Mouse (Mus musculus) hindbrain, embryonic 11.5 days (tissue): Measurements from ENCODE around the gene Mup17. TPM values are rescaled to one million over a fixed set of nuclear protein-coding genes. Genes with fewer than 3 reads are reported as not detected.
"Not testable (repeated sequence)": the region's sequence is repeated elsewhere in the genome, so short reads cannot be mapped to it uniquely, and the experiment has no call there.

ENCODE experiments used
- ATAC-seq: fragments of 200-750 bp; cut with Nextera tagmentation; 2 replicates; pipeline ENCODE4 v1.8.0; 2017; ENCODE audit warnings: mild to moderate bottlenecking, moderate TSS enrichment, moderate library complexity; ENCODE audit not compliant: low FRiP score
- DNase-seq: peaks from one replicate; pipeline ENCODE4 v3.0.0-alpha.2; 2015; ENCODE audit warnings: low spot score
- H3K27ac ChIP-seq: fragments of 300-500 bp; sonication (generic); 2 replicates; pipeline ENCODE4 v1.5.1; 2014; ENCODE audit warnings: mild to moderate bottlenecking, low read depth, low read length
- H3K27me3 ChIP-seq: fragments of 300-500 bp; sonication (generic); 2 replicates; pipeline ENCODE4 v1.6.1; 2014; ENCODE audit warnings: mild to moderate bottlenecking, low read length, moderate library complexity, mixed read lengths; ENCODE audit not compliant: control insufficient read depth, insufficient read depth
- H3K36me3 ChIP-seq: fragments of 300-500 bp; sonication (generic); 2 replicates; pipeline ENCODE4 v1.6.1; 2014; ENCODE audit warnings: mild to moderate bottlenecking, low read length, moderate library complexity, mixed read lengths; ENCODE audit not compliant: control insufficient read depth, insufficient read depth
- H3K4me1 ChIP-seq: fragments of 300-500 bp; sonication (generic); replicated peaks from 2 replicates; pipeline ENCODE4 v1.6.1; 2014; ENCODE audit warnings: low read length, mixed read lengths; ENCODE audit not compliant: control insufficient read depth, insufficient read depth
- H3K4me2 ChIP-seq: fragments of 300-500 bp; sonication (generic); replicated peaks from 2 replicates; pipeline ENCODE4 v1.6.1; 2014; ENCODE audit warnings: mild to moderate bottlenecking, low read depth, low read length
- H3K4me3 ChIP-seq: fragments of 300-500 bp; sonication (generic); 2 replicates; pipeline ENCODE4 v1.5.1; 2014; ENCODE audit warnings: low read depth, low read length
- H3K9ac ChIP-seq: fragments of 300-500 bp; sonication (generic); 2 replicates; pipeline ENCODE4 v1.6.1; 2014; ENCODE audit warnings: low read depth, low read length
- H3K9me3 ChIP-seq: fragments of 300-500 bp; sonication (generic); 2 replicates; pipeline ENCODE4 v1.6.1; 2016; ENCODE audit warnings: low read length; ENCODE audit not compliant: control insufficient read depth
- WGBS: fragments of 180-500 bp; shearing (Covaris S2); extraction: QIAGEN DNeasy Blood & Tissue Kit; methylation state at CpG from one replicate; pipeline ENCODE4 v1.1.7; 2014; 5-methylcytosine and 5-hydroxymethylcytosine counted together
- polyA plus RNA-seq: library from polyadenylated mRNA; unstranded; fragments of >200 nt; fragmentation: Nextera tagmentation; extraction: Ambion mirVana; gene quantifications from 2 replicates; pipeline ENCODE4 v1.2.1, GENCODE M21; 2014

The Mup17 gene
- not detected in 2 replicates for polyA plus RNA-seq

DNA sequence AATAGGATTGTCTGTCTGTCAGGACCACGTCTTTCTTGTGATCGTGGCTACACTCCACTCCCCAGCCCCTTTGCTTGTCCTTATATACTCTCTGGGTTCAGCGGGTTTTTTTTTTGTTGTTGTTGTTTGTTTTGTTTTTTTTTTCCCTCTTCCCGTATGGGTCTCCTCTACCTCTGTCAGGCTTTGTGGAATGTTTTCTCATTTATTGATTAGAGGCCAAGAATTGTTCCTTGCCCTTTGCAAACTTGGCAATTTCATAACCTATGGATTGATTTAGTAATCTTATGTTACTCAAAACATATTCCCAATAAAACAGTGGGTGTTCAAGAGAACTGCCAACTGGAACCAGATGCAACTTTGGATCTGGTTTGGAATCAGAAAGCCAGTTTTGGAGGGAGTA lies at the start of gene Mup17:
Mup17 (minus strand) TSS at position 101 of the 400 bp plus-strand sequence.
- not testable (repeated sequence) for H3K4me3 ChIP-seq, H3K4me1 ChIP-seq, H3K36me3 ChIP-seq, ATAC-seq, H3K27ac ChIP-seq, H3K9ac ChIP-seq, H3K4me2 ChIP-seq, DNase-seq, H3K9me3 ChIP-seq, H3K27me3 ChIP-seq
- WGBS = 78% methylated on average over 2 of the region's 4 CpGs

DNA sequence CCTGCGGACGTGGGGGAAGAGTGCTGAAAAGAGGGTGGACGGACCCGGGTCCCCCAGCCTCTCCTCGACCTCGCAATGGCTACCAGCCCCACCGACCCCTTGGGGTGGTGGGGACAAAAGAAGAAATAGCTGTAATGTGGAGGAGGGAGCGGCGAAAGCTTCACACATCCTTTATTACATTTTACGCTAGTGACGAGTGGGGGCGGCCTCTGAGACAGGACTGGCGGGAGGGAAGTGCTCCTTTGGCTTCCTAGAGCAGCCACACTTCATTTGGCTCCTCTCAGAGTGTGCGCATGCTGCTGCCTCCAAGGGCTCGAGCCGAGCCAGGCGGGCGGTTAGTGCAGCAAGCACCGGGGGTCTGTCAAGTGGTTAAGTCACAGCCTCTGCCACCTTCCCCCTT lies 24.1 kb downstream of the Mup17 start:
- H3K27ac ChIP-seq, H3K36me3 ChIP-seq, H3K9ac ChIP-seq, H3K9me3 ChIP-seq, H3K27me3 ChIP-seq, DNase-seq, H3K4me3 ChIP-seq, H3K4me1 ChIP-seq, H3K4me2 ChIP-seq, ATAC-seq: not testable (repeated sequence)
- 91% methylated on average over 17 of the region's 19 CpGs for WGBS

DNA sequence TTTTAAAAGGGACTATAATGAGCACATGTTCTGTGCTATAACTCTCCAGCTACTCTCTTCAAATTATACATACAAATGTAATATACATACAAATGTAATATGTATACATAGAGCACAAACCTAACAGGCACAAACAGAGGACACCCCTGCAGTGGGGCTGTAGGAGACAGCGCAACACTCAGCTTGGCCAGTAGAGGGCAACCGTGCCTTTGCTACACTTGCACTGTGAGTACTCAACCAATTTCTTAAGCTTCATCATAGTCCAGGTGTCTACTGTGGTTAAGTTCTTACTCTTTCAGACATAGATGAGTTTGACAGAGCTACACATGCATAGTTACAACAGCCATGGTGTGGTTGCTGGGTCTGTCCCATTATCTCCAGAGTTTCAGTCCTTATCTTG lies 39.8 kb downstream of the Mup17 start:
- H3K4me2 ChIP-seq, DNase-seq, H3K9ac ChIP-seq, H3K27me3 ChIP-seq, H3K27ac ChIP-seq, ATAC-seq, H3K4me3 ChIP-seq, H3K36me3 ChIP-seq, H3K9me3 ChIP-seq, H3K4me1 ChIP-seq: not testable (repeated sequence)
- 42% methylated on average over 2 of the region's 2 CpGs for WGBS

Other genes with a start within 250 kb of the Mup17 start
- not detected in 2 replicates for gene Mup15, start 156.1 kb downstream of the Mup17 start, polyA plus RNA-seq
- not detected in 2 replicates for gene Mup16, start 76.3 kb downstream of the Mup17 start, polyA plus RNA-seq
- gene Mup18, start 78.3 kb upstream of the Mup17 start, polyA plus RNA-seq = not detected in 2 replicates
- gene Mup19, start 186.4 kb upstream of the Mup17 start, polyA plus RNA-seq = not detected in 2 replicates
- not detected in 2 replicates for gene Mup5, start 239.4 kb upstream of the Mup17 start, polyA plus RNA-seq